Mouse (Mus musculus): ENCODE data around the gene Adgrv1.

Gene Adgrv1

GRCm38 (mm10) chr13:81236758-81237395 lies 396.1 kb downstream of the Adgrv1 start:
- no peak for DNase-seq

GRCm38 (mm10) chr13:81234031-81234430 lies 398.9 kb downstream of the Adgrv1 start:
- DNase-seq, result no peak

- DNase-seq, result peak in 1 of 2 experiments; percentile 4
Observed at GRCm38 (mm10) chr13:81232839-81233238, 400.1 kb downstream of the Adgrv1 start.

- no peak for DNase-seq
Observed at GRCm38 (mm10) chr13:81230161-81230560, 402.8 kb downstream of the Adgrv1 start.

- no peak for DNase-seq
Observed at GRCm38 (mm10) chr13:81223768-81224167, 409.2 kb downstream of the Adgrv1 start.

GRCm38 (mm10) chr13:81222377-81222776 lies 410.6 kb downstream of the Adgrv1 start:
- DNase-seq, result no peak

- DNase-seq, result no peak
Observed at GRCm38 (mm10) chr13:81211436-81211835, 421.5 kb downstream of the Adgrv1 start.

GRCm38 (mm10) chr13:81210516-81210915 lies 422.4 kb downstream of the Adgrv1 start:
- no peak for DNase-seq

GRCm38 (mm10) chr13:81209815-81210214 lies 423.1 kb downstream of the Adgrv1 start:
- DNase-seq, result no peak

- no peak for DNase-seq
Observed at GRCm38 (mm10) chr13:81208106-81208613, 424.8 kb downstream of the Adgrv1 start.

- no peak for DNase-seq
Observed at GRCm38 (mm10) chr13:81181966-81182908, 450.7 kb downstream of the Adgrv1 start.

- DNase-seq, result peak; percentile 35 to 40
Observed at GRCm38 (mm10) chr13:81181459-81181858, 451.5 kb downstream of the Adgrv1 start.

GRCm38 (mm10) chr13:81176820-81177219 lies 456.1 kb downstream of the Adgrv1 start:
- DNase-seq, result no peak

- DNase-seq, result no peak
Observed at GRCm38 (mm10) chr13:81176071-81176470, 456.9 kb downstream of the Adgrv1 start.

GRCm38 (mm10) chr13:81171115-81171514 lies 461.8 kb downstream of the Adgrv1 start:
- DNase-seq, result no peak

- no peak for DNase-seq
Observed at GRCm38 (mm10) chr13:81167450-81167849, 465.5 kb downstream of the Adgrv1 start.

GRCm38 (mm10) chr13:81159808-81160207 lies 473.1 kb downstream of the Adgrv1 start:
- DNase-seq, result no peak

GRCm38 (mm10) chr13:81155322-81155721 lies 477.6 kb downstream of the Adgrv1 start:
- DNase-seq, result peak; percentile 76 to 77

GRCm38 (mm10) chr13:81144434-81144833 lies 488.5 kb downstream of the Adgrv1 start:
- DNase-seq, result no peak

- no peak for DNase-seq
Observed at GRCm38 (mm10) chr13:81142268-81142884, 490.6 kb downstream of the Adgrv1 start.

GRCm38 (mm10) chr13:81136652-81137422 lies 496.1 kb downstream of the Adgrv1 start:
- DNase-seq, result no peak

GRCm38 (mm10) chr13:81135953-81136352 lies 497.0 kb downstream of the Adgrv1 start:
- no peak for DNase-seq

Measured in cerebellum, postnatal 10 days (tissue).